Mouse (Mus musculus): ENCODE results near the gene Pi4kb. TPM values are rescaled to one million over a fixed set of nuclear protein-coding genes. Genes with fewer than 3 reads are reported as not detected.
"Not testable (repeated sequence)": the region's sequence is repeated elsewhere in the genome, so short reads cannot be mapped to it uniquely, and the experiment has no call there.

Pi4kb gene
- polyA plus RNA-seq, 1 experiment from 2014 or later, result 8.4 TPM

DNA sequence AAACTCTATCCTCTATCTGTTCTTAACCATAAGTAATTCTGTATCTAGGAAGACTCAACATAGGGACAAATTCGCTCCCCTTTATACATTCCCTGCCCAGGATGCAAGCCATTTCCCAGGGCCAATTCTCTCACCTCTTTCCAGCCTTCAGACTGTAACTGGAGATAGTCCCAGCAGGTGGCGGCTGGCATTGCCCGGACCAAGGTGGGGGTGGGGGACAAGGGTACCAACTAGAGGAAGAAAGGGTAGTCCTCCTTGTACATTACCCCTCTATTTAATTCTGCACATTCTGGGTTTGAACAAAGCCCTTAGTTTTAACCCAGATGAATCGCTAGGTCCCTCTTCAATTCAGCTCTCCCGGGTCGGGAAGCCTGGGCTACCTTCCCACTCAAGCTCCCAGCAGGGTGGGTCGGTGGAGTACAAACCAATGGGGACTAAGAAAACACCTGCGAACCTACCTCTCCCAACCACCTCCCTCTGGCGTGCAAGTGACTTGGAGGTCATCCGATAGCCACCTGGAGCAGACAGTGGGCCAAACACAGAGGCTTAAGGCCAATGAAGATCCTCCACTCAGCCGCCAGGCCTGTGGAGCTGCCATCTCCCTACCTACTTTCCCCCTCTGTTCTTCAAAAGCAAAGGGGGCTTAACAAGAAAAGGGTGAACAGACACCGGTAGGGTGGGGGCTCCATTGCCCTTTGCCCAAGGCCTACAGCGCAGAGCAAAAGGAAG lies 39.3 kb downstream of the Pi4kb start:
- 14% methylated on average over 13 of the region's 13 CpGs for WGBS
- peak overlapping the region; percentile 94 for H3K27ac ChIP-seq
- DNase-seq (ENCODE audit: low spot score), result no peak

DNA sequence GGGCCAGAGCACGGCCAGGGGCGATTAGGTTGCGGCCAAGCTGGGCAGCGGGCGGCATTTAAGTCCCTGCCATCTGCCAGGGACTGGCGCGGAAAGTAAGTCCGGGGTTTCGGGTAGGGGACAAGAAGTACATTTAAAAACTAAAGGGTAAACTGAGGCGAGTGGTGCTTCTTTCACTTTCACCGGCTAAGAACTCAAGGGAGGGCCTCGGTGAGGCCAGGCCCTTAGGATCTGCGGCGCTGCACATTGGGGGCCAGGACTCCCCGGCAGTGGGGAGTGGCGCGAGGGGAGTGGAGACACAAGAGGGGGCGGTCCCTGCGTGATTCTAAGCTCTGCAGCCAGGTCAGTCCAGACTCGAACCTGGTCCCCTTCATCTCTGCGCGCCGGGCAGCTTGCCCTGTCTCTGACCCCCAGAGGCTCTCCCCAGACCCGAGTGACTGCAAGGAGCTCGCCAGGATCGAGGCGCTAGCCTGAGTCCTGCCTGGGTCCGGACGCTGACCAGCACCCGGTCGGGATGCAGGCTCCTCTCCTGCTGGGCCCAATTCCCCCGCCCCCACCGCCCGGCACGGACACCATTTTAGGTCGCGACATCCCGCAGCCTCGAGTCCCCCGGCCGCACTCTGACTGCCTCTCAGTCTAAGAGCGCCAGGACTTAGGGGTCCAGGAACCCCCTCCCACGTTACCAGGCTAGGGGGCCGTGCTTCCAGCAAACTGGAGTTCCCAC lies 40.1 kb downstream of the Pi4kb start:
- Histone ChIP-seq H3K9me3 (no peaks in the 10 kb centered on the region), H3K27me3 (ENCODE audit: insufficient read depth, poor library complexity, severe bottlenecking) (no peaks in the 10 kb centered on the region), H3K4me1 (peaks cover 38% of the 10 kb centered on the region), H3K27ac (peak overlapping the region; percentile 94), H3K36me3 (peaks cover 34% of the 10 kb centered on the region), H3K4me3 (peak overlapping the region; percentile 89)
- peak; percentile 91 for DNase-seq (ENCODE audit: low spot score)
- under 1% methylated on average over 44 of the region's 44 CpGs for WGBS

More for the DNA sequence above, 39.3 kb downstream of the Pi4kb start:
- peaks cover 41% of the 10 kb centered on the region for H3K36me3 ChIP-seq
- H3K4me3 ChIP-seq, result peak overlapping the region; percentile 89
- H3K9me3 ChIP-seq, result no peaks in the 10 kb centered on the region
- H3K27me3 ChIP-seq (ENCODE audit: insufficient read depth, poor library complexity, severe bottlenecking), result no peaks in the 10 kb centered on the region
- H3K4me1 ChIP-seq, result peaks cover 42% of the 10 kb centered on the region

DNA sequence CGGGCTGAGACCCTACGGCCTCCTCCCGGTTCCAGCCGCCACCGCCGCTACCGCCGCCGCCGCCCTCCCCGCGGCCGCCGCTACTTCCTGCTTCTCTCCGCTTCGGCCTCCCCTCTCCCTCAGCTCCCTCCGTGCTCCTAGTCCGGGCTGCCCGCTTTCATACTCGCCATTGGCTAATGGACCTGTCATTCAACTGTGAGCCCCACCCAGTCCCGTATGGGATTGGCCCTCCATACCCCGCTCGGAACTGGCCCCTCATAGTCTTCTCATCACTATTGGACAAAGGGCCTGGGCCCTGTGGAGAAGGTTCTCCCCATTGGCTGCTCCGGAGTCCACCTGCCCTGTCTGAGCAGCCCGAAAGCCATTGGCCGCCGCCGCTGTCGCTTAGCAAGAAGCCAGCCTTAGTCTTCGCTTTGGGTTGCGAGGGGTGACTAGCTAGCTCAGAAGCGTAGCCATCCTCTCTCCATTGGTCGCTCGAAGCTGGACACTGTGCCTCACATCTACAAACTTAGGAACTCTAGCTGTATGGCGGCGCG lies 40.9 kb downstream of the Pi4kb start, which contains the start of gene Zfp687:
Gene Zfp687 (minus strand): TSS at position 112 of the 536 bp plus-strand sequence.
- peak; percentile 100 for DNase-seq (ENCODE audit: low spot score)
- WGBS, result 0% methylated on average over 33 of the region's 37 CpGs
- Histone ChIP-seq H3K36me3 (peaks cover 29% of the 10 kb centered on the region), H3K9me3 (no peaks in the 10 kb centered on the region), H3K27me3 (ENCODE audit: insufficient read depth, poor library complexity, severe bottlenecking) (no peaks in the 10 kb centered on the region), H3K4me3 (peak within 1 kb of the TSS; percentile 89), H3K27ac (peak within 1 kb of the TSS; percentile 94), H3K4me1 (peaks cover 35% of the 10 kb centered on the region)

DNA sequence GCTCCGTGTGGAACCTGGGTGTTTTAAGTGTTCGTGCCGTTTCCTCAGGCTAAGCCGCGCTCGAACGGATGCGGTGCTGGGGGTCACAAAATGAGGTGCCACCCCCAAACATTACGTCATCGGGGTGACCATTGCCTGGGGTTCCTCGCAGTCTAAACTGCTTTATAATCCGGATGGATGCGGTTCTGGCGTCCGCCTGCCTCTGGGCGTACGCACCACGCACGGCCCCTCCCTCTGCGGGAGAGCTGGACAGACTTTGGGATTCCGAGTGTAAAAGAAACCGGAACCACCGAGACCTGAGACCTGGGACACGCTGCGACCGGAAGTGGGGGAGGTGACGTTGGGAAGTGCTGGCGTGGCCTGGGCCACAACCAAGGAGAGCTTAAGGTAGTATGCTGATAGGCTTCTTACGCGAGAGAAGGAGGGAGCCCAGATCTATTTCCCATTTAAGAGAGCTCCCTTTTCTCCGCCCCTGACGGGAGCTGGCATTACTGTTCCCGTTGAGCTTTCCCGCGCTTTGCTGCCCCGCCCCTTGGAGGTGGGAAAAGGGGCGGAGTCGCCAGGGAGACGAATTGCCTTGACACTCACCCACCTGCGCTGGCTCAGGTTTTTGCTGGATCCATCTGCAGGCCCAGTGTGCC lies 41.5 kb downstream of the Pi4kb start:
- Histone ChIP-seq H3K9me3 (no peaks in the 10 kb centered on the region), H3K4me1 (peaks cover 31% of the 10 kb centered on the region), H3K27me3 (ENCODE audit: insufficient read depth, poor library complexity, severe bottlenecking) (no peaks in the 10 kb centered on the region), H3K27ac (peak overlapping the region; percentile 94), H3K36me3 (peaks cover 23% of the 10 kb centered on the region), H3K4me3 (peak overlapping the region; percentile 89)
- under 1% methylated on average over 40 of the region's 40 CpGs for WGBS
- DNase-seq (ENCODE audit: low spot score), result peak; percentile 96

DNA sequence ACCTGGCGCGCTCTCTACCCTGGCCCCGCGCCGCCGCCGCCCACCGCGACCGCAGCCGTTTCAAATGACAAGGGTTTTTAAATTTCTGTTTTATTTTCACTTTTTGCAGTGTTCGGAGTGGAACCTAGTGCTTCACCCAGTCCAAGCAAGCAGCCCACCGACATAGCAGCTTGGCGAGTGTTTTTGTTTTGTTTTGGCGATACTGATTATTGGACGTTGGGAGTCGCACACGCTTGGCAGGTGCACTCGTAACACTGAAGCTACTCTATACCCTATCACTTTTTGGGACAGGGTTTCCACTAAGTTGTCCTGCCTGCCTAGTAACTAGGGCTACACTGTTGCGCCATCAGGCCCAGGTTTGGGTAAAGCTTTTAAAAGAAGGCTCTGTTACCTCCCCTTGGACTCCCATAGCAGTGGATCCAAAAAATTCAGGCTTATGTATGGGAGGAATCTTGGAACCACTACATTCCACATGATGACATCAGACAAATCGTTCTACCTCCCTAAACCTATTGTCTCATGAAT lies 42.1 kb downstream of the Pi4kb start:
- no peak for DNase-seq (ENCODE audit: low spot score)
- Histone ChIP-seq H3K36me3 (peaks cover 18% of the 10 kb centered on the region), H3K27me3 (ENCODE audit: insufficient read depth, poor library complexity, severe bottlenecking) (no peaks in the 10 kb centered on the region), H3K4me3 (peak overlapping the region; percentile 89), H3K27ac (peak overlapping the region; percentile 94), H3K9me3 (no peaks in the 10 kb centered on the region), H3K4me1 (peaks cover 31% of the 10 kb centered on the region)
- WGBS, result 4% methylated on average over 21 of the region's 21 CpGs

DNA sequence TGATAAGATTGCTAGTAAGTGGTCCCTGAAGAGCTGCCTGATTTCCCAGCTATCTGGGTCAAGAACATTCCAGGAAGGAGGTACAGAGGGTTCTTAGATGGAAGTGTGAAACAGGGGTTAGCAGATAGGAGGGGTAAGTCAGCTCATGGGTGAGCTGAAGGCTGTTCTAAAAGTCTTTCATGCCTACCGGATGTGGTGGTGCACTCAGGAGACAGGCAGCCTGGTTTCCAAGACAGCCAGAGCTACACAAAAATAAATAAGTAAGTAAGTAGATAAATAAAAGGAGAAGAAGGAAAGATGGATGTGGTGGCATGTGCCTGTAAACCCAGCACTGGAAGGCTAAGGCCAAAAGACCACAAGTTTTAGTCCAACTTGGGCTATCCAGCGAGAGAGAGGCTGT lies 44.2 kb downstream of the Pi4kb start:
- Histone ChIP-seq H3K9me3 (no peaks in the 10 kb centered on the region), H3K36me3 (0 out of 2 replicates have a peak, but pooled peaks cover 3% of the 10 kb centered on the region), H3K4me3 (no peak overlapping the region), H3K27me3 (ENCODE audit: insufficient read depth, poor library complexity, severe bottlenecking) (no peaks in the 10 kb centered on the region), H3K4me1 (peaks cover 22% of the 10 kb centered on the region), H3K27ac (no peak overlapping the region)
- no peak for DNase-seq (ENCODE audit: low spot score)
- 73% methylated on average over 2 of the region's 2 CpGs for WGBS

DNA sequence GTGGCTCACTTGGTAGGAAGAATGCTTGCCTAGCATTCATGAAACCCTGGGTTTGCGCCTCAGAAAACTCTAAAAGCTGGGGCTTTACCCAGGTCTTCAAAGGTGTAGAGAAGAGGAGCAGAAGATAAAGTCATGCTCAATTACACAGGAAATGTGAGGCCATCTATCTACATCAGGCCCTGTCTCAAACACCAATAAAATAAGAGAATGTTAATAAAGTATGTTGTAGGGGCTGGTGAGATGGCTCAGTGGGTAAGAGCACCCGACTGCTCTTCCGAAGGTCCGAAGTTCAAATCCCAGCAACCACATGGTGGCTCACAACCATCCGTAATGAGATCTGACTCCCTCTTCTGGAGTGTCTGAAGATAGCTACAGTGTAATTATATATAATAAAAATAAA lies 46.4 kb downstream of the Pi4kb start:
- peaks cover 27% of the 10 kb centered on the region for H3K4me1 ChIP-seq
- WGBS, result 89% methylated on average over 5 of the region's 5 CpGs
- not testable (repeated sequence) for H3K9me3 ChIP-seq; H3K36me3 ChIP-seq; H3K4me3 ChIP-seq; H3K27ac ChIP-seq; H3K27me3 ChIP-seq (ENCODE audit: insufficient read depth, poor library complexity, severe bottlenecking); DNase-seq (ENCODE audit: low spot score)

DNA sequence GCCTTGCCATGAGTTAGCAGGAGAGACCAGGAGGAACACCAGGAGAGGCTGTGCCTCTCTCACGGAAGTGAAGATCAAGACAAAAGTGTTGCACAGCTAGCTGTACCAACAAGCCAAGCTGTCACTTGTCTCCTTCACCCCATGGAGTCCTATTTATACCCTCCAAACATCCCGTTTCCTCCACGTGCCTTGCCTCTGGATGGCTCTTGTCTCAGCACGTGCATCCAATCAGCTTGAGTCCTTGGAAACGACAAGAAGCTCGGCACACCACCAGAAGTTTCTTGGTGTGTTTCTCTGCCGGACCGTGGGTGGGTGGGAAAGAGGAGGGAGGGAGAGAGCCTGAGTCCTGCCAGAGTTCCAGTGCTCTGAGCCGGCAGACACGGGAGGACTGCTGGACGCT lies 50.0 kb downstream of the Pi4kb start:
- WGBS, result 17% methylated on average over 11 of the region's 11 CpGs
- Histone ChIP-seq H3K27me3 (ENCODE audit: insufficient read depth, poor library complexity, severe bottlenecking) (no peaks in the 10 kb centered on the region), H3K9me3 (no peaks in the 10 kb centered on the region), H3K4me1 (peaks cover 31% of the 10 kb centered on the region), H3K36me3 (peaks cover 8% of the 10 kb centered on the region), H3K4me3 (peak overlapping the region; percentile 48), H3K27ac (peak overlapping the region; percentile 83)
- DNase-seq (ENCODE audit: low spot score), result peak; percentile 90

DNA sequence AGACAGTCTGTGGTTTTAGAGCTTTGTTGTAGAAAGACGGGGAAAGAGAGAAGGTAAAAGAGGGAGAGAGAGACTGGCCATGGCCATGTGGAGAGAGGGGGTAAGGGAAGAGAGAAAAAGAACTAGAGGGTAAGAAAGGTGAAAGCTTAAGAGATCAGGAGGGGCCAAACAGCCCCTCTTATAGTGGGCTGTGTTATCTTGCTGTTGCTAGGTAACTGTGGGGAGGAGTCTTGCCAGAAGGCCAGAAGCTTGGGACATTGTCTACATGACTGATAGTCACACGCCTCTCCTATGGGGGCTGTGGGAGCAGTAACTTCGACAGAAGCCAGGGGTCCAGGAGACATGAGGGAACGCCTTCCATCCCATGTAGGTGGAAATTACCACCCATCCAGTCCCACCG lies 50.7 kb downstream of the Pi4kb start:
- Histone ChIP-seq H3K4me3 (peak overlapping the region; percentile 48), H3K36me3 (peaks cover 10% of the 10 kb centered on the region), H3K9me3 (no peaks in the 10 kb centered on the region), H3K27ac (peak overlapping the region; percentile 83), H3K4me1 (peaks cover 31% of the 10 kb centered on the region), H3K27me3 (ENCODE audit: insufficient read depth, poor library complexity, severe bottlenecking) (no peaks in the 10 kb centered on the region)
- WGBS, result 28% methylated on average over 5 of the region's 5 CpGs
- DNase-seq (ENCODE audit: low spot score), result peak; percentile 89

DNA sequence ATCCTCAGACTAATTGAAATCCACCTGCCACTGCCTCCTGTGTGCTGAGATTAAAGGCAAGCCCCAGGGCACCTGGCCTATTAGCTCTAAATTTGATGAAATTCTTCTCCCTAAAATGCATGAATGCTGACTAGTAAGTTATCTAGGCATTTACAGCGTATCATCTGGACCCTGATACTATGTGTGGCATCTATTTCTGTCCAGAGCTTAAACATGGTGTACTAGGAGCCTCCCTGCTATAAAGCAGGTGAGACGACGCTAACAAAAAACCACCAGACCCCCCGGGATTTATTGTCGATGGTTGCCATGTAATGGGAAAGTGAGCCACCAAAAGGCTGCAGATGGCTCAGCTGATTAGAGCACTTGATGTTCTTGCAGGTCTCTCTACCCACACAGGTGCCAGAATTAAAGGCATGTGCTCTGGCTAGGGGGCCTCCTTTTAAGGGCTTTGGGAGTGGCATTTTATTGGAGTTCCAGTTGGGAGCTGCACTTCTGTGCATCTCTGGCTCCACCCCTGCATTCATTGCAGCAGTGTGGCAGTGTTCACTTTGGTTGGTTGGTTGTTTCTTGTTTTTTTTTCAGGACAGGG lies 52.6 kb downstream of the Pi4kb start:
- no peaks in the 10 kb centered on the region for H3K9me3 ChIP-seq
- H3K4me3 ChIP-seq, result no peak overlapping the region
- DNase-seq (ENCODE audit: low spot score), result no peak
- H3K36me3 ChIP-seq, result peaks cover 29% of the 10 kb centered on the region
- H3K27me3 ChIP-seq (ENCODE audit: insufficient read depth, poor library complexity, severe bottlenecking), result no peaks in the 10 kb centered on the region
- H3K27ac ChIP-seq, result no peak overlapping the region
- 61% methylated on average over 5 of the region's 5 CpGs for WGBS
- peaks cover 31% of the 10 kb centered on the region for H3K4me1 ChIP-seq

DNA sequence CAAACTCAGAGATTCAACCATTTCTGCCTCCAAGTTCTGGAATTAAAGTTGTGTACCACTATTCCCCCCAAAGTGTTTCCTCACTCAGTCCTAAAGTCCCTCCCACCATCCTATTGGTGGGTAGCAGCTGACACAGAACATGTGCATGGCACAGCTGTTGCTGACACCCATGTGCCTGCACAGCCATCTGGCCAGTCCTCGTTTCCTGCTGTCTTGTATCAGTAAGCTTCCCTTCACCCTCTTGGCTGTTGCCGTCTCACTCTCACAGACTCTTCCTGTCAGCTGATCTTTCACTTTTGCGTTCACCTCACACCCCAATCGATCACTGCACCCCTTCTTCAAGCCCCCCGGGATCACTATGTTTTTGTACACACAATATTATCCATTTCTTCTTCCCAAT lies 53.2 kb downstream of the Pi4kb start:
- Histone ChIP-seq H3K4me1 (peaks cover 31% of the 10 kb centered on the region), H3K9me3 (no peaks in the 10 kb centered on the region), H3K36me3 (peaks cover 34% of the 10 kb centered on the region), H3K27ac (no peak overlapping the region), H3K27me3 (ENCODE audit: insufficient read depth, poor library complexity, severe bottlenecking) (no peaks in the 10 kb centered on the region), H3K4me3 (no peak overlapping the region)
- 49% methylated on average over 5 of the region's 5 CpGs for WGBS
- no peak for DNase-seq (ENCODE audit: low spot score)

DNA sequence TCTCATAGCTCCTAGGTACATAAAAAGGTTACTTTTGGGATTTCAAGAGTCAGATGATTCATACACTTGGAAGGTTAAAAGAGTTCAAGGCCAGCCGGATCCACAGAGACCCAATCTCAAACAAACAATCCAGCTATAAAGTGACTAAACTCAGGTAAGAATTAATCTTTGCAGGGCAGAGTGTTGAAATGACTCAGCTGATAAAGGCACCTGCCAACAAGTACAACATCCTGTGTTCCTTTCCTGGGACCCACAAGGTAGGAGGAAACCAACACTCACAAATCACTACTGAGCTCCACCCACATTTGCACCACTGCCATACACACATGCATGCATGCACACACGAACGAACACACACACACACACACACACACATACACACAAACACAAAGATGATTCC lies 54.1 kb downstream of the Pi4kb start:
- no peaks in the 10 kb centered on the region for H3K27me3 ChIP-seq (ENCODE audit: insufficient read depth, poor library complexity, severe bottlenecking)
- no peak for DNase-seq (ENCODE audit: low spot score)

More for the DNA sequence above, 54.1 kb downstream of the Pi4kb start:
- no peak overlapping the region for H3K27ac ChIP-seq
- 85% methylated on average over 3 of the region's 3 CpGs for WGBS
- no peaks in the 10 kb centered on the region for H3K9me3 ChIP-seq
- H3K4me1 ChIP-seq, result peaks cover 31% of the 10 kb centered on the region
- H3K4me3 ChIP-seq, result no peak overlapping the region
- H3K36me3 ChIP-seq, result peaks cover 43% of the 10 kb centered on the region
